Mouse (Mus musculus): Measurements from ENCODE around the gene Sdk1.

Gene Sdk1

GRCm38 (mm10) chr5:141447247-141447646, 206.0 kb downstream of the Sdk1 start:
- no peak for DNase-seq (ENCODE audit: low spot score in 2 of 2)

DNA sequence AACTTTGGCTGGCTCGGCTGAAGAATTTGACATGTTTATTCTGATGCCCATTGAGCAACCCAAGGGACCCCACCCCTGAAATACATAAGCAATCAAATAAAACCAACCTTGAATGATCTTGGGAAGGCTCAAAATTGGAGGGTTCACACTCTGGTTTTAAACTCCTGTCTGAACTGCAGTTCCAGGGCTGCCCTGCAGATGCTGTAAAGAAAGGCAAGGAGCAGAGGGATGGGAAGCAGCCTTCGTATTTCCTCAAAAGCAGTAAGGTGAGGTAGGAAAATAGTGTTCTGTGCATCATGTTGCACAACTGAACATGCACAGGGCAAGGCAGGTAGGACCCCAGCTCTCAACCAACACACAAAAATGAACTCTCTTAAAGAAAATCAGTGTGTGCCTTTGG, 222.1 kb downstream of the Sdk1 start:
- DNase-seq (ENCODE audit: low spot score in 2 of 2): no peak

- DNase-seq (ENCODE audit: low spot score in 2 of 2): no peak
Measured at GRCm38 (mm10) chr5:141468821-141469220, 227.5 kb downstream of the Sdk1 start.

- no peak for DNase-seq (ENCODE audit: low spot score in 2 of 2)
Measured at GRCm38 (mm10) chr5:141505281-141505680, 264.0 kb downstream of the Sdk1 start.

- no peak for DNase-seq (ENCODE audit: low spot score in 2 of 2)
Measured at GRCm38 (mm10) chr5:141506344-141506743, 265.1 kb downstream of the Sdk1 start.

- no peak for DNase-seq (ENCODE audit: low spot score in 2 of 2)
Measured at GRCm38 (mm10) chr5:141524801-141525715, 283.8 kb downstream of the Sdk1 start.

GRCm38 (mm10) chr5:141540193-141540592, 298.9 kb downstream of the Sdk1 start:
- DNase-seq (ENCODE audit: low spot score in 2 of 2): no peak

DNA sequence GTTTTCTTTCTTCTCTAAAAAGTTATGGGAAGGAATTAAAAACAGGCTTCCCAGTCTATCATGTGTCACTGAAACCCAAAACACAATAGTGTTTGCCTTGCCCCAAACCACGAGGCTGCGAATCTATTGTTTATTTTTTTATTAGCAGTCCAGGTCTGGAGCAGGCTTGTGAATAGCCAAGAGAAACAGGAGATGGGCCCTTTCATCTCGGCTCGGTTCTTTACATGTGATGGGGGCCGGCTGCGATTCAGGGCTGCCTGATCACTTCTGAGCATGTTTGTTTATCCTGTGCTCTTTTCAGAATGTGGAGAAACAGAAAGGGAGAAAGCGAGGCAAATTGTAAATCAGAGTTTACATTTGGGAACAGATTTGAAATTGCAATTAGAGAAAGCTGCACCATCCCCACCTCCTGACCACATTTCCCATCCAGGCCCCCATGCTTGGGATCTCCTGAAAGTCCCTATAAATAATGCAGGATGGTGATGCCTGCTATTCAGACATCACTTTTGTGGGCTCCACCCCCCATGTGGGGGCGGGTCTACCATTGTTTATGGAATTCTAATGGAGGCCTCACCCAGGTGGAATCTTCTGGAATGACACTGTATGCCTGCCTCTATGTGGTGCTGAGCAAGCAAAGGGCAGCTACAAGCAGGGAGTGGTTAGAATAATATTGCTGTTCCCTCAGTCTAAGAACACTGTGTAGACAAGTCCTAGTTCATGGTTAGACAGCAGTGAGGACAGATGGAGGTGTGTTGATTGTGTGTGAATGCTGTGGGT, 301.8 kb downstream of the Sdk1 start:
- no peak for DNase-seq (ENCODE audit: low spot score in 2 of 2)

GRCm38 (mm10) chr5:141553444-141553843, 312.2 kb downstream of the Sdk1 start:
- no peak for DNase-seq (ENCODE audit: low spot score in 2 of 2)

DNA sequence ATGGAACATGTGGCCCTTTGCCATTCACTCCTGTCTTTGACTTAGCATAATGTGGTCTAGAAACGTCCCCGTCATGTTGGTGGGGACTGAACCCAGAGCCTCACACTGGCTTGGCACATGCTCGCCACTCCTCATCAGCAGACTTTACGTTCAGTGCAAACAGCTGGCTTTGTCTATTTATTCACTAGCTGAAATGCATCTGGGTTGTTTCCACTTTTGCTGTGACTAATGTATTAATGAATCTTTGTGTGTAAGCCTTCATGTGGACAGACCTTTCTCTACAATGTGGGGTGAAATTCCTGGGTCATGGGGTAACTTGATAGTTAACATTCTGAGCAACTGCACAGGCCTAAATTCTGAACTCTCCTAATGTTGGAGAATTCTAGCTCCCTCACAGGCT, 317.4 kb downstream of the Sdk1 start:
- DNase-seq (ENCODE audit: low spot score in 2 of 2): no peak

DNA sequence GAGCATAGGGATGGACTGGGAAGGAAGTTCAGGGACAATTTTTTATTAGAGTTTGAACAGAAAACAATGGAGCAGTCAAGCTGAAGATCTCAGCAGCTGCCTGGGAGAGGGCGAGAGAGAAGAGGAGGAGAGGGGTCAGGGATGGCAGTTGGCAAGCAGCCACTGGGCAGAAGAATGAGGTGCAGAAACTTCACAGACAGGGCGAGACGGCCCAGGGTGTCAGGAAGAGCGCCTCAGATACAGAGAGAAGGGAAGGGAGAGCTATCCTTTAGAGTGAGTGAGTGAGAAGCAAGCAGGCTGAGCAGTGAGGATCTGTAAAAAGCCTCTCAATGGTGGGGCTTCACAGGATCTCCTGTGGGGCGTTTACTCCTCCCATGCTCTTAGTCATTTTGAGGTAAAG, 319.0 kb downstream of the Sdk1 start:
- DNase-seq (ENCODE audit: low spot score in 2 of 2): no peak

- DNase-seq (ENCODE audit: low spot score in 2 of 2): no peak
Measured at GRCm38 (mm10) chr5:141561989-141562560, 320.8 kb downstream of the Sdk1 start.

GRCm38 (mm10) chr5:141564197-141564596, 322.9 kb downstream of the Sdk1 start:
- no peak for DNase-seq (ENCODE audit: low spot score in 2 of 2)

DNA sequence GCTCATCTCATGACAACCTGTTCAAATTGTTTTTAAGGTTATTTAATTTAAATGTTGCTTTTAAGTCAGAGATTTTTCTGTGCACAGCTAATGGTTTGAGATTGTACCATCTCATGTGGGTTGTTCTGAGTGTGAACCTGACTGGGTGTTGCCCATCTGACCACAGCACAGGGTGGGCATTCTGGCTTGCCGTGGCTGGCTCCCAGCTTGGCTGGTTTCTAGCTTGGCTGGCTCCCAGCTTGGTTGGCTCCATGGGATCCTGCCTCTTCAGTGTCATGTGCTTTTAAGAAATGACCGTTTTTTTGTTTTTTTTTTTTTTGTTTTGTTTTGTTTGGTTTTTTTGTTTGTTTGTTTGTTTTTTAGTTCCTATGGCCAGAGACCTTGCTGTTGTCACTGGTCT, 326.8 kb downstream of the Sdk1 start:
- DNase-seq (ENCODE audit: low spot score in 2 of 2): no peak

GRCm38 (mm10) chr5:141570442-141570841, 329.2 kb downstream of the Sdk1 start:
- DNase-seq (ENCODE audit: low spot score in 2 of 2): no peak

DNA sequence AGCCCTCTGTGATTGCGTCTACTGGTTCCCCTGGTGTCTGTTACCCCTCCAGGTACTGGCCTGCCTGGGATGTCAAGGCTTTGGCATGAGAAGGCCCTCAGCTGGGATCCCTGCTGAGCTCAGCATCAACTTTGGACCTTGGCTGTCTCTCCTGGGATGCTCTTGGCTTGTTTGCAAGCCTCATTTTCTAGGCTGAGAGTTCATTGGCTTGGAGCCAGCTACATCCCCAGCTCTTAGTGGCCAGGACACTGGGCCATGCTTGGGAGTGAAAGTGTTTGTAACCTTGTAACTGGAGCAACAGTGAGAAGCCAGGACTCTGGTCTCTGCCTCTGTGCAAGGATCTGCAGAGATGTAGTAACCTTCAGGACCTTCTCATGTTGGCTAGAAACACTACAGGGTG, 333.0 kb downstream of the Sdk1 start:
- peak; percentile 35 to 44 for DNase-seq (ENCODE audit: low spot score in 2 of 2)

DNA sequence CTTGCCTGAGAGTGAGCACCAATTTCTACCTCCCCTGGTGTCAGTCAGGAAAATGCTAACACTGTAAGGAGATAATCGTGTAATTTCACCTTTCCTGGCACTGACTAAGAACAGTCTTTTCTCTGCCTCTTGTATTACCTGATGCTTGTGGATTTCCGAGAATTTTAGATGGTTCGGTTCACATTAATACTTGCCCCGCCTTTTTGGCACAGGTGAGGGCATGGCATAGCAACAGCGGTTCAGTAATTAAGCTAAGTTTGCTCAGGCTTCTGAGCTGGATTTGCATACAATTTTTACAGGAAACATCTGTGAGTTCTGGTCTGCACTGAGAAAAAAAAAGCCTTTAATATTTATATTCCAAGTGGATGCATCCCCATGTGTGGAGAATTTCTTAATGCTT, 350.0 kb downstream of the Sdk1 start:
- no peak for DNase-seq (ENCODE audit: low spot score in 2 of 2)

- no peak for DNase-seq (ENCODE audit: low spot score in 2 of 2)
Measured at GRCm38 (mm10) chr5:141612721-141613120, 371.4 kb downstream of the Sdk1 start.

DNA sequence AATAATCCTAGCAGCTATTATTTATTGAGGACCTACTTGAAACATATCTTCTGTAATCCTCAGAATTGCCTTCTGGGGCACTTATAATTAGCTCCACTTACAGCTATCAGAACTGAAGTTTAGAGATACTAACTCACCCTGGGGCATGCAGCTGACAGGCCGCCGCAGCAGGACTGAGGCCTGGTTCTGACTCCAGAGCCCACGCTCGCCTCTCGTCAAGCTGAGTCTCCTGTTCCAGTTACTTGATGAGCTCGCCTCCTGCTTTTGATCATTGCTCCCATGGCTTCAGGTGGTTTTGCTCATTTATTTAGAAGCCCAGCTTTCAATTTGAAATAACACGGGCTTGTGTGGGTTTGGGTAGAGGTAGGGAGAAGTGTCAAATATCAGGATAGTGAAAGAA, 374.5 kb downstream of the Sdk1 start:
- DNase-seq (ENCODE audit: low spot score in 2 of 2): no peak

- DNase-seq (ENCODE audit: low spot score in 2 of 2): no peak
Measured at GRCm38 (mm10) chr5:141617660-141618059, 376.4 kb downstream of the Sdk1 start.

GRCm38 (mm10) chr5:141625401-141625800, 384.1 kb downstream of the Sdk1 start:
- DNase-seq (ENCODE audit: low spot score in 2 of 2): no peak

- DNase-seq (ENCODE audit: low spot score in 2 of 2): no peak
Measured at GRCm38 (mm10) chr5:141631641-141632040, 390.4 kb downstream of the Sdk1 start.

DNA sequence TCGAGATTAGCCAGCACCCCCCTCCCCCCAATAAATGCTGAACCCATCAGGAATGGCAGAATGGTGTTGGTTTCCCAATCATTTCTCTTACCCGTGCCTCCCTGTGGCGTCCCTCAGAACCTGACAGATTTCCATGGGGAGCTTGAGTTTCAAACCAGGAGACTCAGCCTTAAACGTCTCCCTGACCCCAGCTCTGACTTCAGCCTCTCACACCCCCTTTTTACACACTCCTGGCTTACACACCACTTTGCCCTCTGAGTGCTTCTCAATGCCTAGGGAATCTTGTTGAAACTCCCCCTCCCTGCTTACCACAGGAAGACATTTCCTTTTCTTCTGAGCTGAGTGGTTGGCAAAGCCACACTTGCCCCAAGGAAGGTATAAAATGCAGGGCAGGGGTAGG, 392.0 kb downstream of the Sdk1 start:
- no peak for DNase-seq (ENCODE audit: low spot score in 2 of 2)
